Mouse (Mus musculus) E14TG2a.4 (cell line): ENCODE data around the gene Coq8a.

Experiments
- CTCF ChIP-seq: conservative IDR thresholded peaks from 2 replicates; pipeline ENCODE4 v1.5.1; 2014; ENCODE audit warnings: low read length
- NANOG ChIP-seq: IDR thresholded peaks from 2 replicates; pipeline ENCODE4 v1.6.1; 2014; ENCODE audit warnings: borderline replicate concordance, low read length, mixed read lengths

- TF ChIP-seq CTCF (no peak), NANOG (no peak)
These were observed 29.3 kb downstream of the Coq8a start for GRCm38 (mm10) chr1:180170071-180170470.
